Mouse (Mus musculus) B cell, adult (primary cell): ENCODE measurements around the gene Chst1. TPM values are rescaled to one million over a fixed set of nuclear protein-coding genes. Genes with fewer than 3 reads are reported as not detected.

Source experiments
- total RNA-seq: library from RNA; stranded (reverse); gene quantifications from 4 replicates; pipeline ENCODE4 v1.2.4, GENCODE M21; 2023; ENCODE audit not compliant: inconsistent age

Gene Chst1
- 0.69 to 1.2 TPM (median 0.96 TPM) in 4 replicates for total RNA-seq

GRCm38 (mm10) chr2:92599487-92600347 is at the start of gene Chst1:
Gene Chst1, plus strand, starts transcription at chr2:92599707.

Other genes with a start within 250 kb of the Chst1 start
- 28.6 to 40.0 TPM (median 32.4 TPM) in 4 replicates for gene Pex16, start 225.0 kb upstream of the Chst1 start, total RNA-seq
- gene Large2, start 224.8 kb upstream of the Chst1 start, total RNA-seq, result 0.13 to 0.84 TPM in 2 of 4 replicates, not detected in the others
- gene 1700029I15Rik, start 217.2 kb upstream of the Chst1 start, total RNA-seq, result 5.1 to 9.1 TPM (median 8.0 TPM) in 4 replicates
- 0.33 to 1.3 TPM (median 0.61 TPM) in 4 replicates for gene Mapk8ip1, start 198.4 kb upstream of the Chst1 start, total RNA-seq
- gene Cry2, start 165.7 kb upstream of the Chst1 start, total RNA-seq, result 45.3 to 54.9 TPM (median 47.7 TPM) in 4 replicates
- 21.8 to 25.6 TPM (median 22.9 TPM) in 4 replicates for gene Slc35c1, start 139.2 kb upstream of the Chst1 start, total RNA-seq